Mouse (Mus musculus) megakaryocyte-erythroid progenitor cell, adult 5-6 weeks (primary cell): ENCODE measurements around the gene Nos1. TPM values are rescaled to one million over a fixed set of nuclear protein-coding genes. Genes with fewer than 3 reads are reported as not detected.

Experiments used
- ATAC-seq: replicated peaks from 2 replicates; pipeline ENCODE4 v1.8.0; 2016; ENCODE audit warnings: mild to moderate bottlenecking, inconsistent platforms; ENCODE audit not compliant: severe bottlenecking, poor library complexity, low FRiP score, low TSS enrichment
- total RNA-seq, 2 experiments: library from RNA; stranded (forward) in 1 of 2; stranded (reverse) in 1 of 2; fragments of 200-1000, 215-1000 nt in 1 of 2; fragments of >200 nt in 1 of 2; fragmentation: Nextera tagmentation in 1 of 2; gene quantifications; 2 replicates each; pipeline ENCODE4 v1.2.3; 2014 to 2017

Nos1 gene
- total RNA-seq, 2 experiments from 2014 or later, result not detected

GRCm38 (mm10) chr5:117889571-117889970 is 108.7 kb downstream of the Nos1 start:
- no peak for ATAC-seq

DNA sequence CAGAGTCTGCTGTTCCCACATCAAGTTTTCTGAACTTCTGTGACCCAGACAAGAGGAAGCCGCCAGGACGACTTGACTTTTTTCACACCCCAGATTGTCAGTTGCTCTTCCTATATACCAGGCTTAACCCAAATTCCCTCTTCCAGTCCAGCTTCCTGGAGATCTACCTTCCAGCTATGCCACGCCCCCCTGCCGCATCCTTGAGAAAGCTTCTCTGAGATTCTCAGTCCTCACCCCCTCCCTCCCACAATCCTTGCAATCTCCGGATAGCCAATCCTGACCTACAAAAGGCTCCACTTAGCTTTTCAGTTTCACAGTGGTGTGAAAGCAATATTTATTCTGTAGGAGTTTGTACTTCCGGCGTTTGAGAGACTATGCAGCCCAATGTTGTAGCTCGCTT is 110.0 kb downstream of the Nos1 start:
- no peak for ATAC-seq

DNA sequence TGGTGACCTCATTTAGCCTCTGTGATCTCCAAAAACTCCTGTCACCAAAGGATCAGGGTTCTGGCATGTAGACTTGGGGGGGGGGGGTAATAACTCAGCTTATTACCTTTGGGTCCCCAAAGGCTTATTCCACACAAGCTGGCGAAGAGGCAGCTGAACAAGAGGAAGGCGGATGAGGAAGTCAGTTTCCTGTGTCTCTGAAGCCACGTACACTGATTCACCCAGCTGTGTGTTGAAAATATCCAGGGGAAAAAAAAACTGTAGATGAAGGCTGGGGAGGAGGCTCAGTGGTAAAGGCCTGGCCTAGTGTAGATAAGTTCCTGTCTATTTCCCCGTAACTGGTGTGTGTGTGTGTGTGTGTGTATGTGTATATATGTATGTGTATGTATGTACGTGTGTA is 110.7 kb downstream of the Nos1 start:
- no peak for ATAC-seq

- ATAC-seq, result no peak
Measured at GRCm38 (mm10) chr5:117894050-117894449, 113.2 kb downstream of the Nos1 start.

DNA sequence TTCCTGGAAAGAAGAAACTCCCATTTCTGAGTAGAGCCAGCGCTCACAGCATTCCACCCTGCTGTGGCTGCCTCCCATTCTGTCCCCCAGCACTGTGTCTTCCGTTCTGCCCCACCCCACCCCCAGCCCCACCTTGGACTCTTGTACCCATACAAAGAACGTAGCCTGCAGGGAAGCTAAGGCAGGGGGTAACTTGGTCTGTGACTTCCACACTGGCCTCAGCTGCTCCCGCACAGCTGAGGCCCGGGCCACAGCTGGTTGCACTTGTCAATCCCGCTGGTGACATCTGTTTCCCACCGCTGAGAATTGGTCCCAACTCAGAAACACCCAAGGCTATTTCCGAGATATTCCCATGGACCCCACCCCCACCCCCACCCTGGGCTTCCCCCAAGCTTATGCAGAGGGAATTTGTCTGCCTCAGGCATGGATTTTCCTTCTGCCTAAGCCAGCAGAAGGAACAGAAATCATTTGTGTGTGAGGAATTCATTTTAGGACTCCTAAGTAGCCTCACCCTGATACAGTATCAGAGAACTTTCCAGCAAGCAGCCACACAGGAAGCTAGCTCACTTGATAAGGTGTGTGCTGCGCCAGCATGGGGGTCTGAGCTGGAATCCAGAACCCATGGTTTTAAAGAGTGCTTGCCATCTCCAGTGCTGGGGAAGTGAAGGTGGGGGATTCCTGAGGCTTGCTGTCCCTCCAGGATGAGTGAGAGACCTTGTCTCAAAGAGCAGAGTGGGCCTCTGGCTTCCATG is 117.4 kb downstream of the Nos1 start:
- no peak for ATAC-seq

DNA sequence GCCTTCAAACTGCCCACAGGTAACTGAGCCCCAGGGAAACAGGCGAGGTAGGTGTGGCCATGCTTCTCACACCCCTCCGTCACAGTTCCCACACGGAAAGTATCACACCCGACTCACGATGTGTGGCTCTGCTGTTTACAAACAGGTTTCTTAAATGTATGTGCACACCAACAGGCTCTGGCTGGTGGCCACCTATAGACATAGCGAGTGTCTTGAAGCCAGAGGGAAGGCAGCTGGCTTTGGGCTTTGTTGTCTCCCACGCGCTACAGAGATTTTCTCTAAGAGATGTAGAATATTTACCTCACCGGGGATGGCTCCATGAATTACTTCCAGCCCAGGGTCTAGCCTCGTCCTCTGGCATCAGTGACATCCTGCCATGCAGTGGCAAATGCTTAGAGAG is 118.5 kb downstream of the Nos1 start:
- no peak for ATAC-seq

GRCm38 (mm10) chr5:117900921-117901705 is 120.3 kb downstream of the Nos1 start:
- no peak for ATAC-seq

GRCm38 (mm10) chr5:117903534-117903933 is 122.7 kb downstream of the Nos1 start:
- ATAC-seq, result no peak

- ATAC-seq, result no peak
Measured at GRCm38 (mm10) chr5:117905728-117906127, 124.9 kb downstream of the Nos1 start.

- ATAC-seq, result no peak
Measured at GRCm38 (mm10) chr5:117909524-117909923, 128.7 kb downstream of the Nos1 start.

GRCm38 (mm10) chr5:117916349-117916748 is 135.5 kb downstream of the Nos1 start:
- ATAC-seq, result no peak

DNA sequence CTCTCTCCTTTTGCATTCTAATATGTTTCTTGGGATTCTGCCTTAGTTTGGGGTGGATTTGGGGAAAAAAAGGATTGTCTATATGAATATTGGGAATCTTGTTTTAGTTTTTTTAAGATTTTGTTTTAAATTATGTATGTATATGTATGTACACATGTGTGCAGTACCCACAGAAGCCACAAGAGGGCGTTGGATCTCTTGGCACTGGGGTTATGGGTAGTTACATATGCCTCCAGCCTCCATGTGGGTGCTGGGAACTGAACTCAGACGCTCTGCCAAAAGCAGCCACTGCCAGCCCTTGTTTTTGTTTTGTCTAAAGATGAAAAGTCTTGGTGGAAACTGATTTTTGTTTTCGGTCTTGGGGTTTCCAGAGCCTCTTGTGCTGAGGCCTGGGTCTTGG is 136.1 kb downstream of the Nos1 start:
- no peak for ATAC-seq

DNA sequence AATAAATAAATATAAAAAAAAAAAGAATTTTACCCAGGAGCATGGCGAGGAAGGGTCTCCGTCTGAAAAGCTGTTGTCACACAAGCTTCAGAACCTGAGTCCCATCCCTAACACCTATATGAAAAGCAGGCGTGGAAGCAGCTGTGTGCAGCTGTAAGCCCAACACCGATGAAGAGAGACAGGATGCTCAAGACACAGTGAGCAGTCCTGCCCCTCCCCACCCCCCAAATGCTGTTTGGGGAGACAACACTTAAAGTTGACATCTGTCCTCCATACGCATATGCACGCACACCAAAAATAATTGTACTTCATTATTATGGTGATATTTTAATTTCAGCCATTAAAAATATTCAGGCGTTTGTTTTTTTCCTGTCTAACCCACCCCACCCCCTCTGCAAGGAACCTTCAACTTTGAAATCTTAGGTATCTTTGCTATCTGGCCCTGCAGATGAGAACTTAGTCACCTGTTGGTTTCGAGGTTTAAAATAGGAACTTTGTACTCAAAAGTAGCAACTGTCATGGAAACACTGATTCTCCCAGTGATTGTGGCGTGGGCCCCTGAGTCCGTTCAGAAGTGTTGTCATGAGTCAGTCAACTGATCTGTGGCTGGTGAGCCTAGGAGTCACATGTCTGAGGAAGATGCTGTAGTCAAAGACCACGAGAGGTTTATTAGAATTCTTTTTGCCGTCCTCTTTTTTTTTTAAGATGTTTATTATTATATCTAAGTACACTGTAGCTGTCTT is 141.1 kb downstream of the Nos1 start:
- no peak for ATAC-seq

GRCm38 (mm10) chr5:117923688-117924087 is 142.9 kb downstream of the Nos1 start:
- no peak for ATAC-seq

GRCm38 (mm10) chr5:117928553-117928952 is 147.7 kb downstream of the Nos1 start:
- ATAC-seq, result no peak

DNA sequence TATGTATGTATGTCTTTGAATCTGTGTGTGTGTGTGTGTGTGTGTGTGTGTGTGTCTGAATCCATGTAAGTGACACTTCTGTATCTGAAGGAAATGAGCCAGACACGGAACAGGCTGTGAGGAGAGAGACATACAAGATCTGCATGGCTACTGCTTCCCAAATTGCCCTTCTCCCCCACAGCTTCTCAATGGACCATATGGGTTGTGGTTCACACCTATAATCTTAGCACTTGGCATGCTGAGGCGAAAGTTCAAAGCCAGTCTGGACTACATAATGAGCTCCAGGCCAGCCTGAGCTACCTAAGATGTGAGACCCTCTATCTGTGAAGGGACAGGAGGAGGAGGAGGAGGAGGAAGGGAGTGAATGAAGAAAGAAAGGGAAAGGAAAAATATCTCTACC is 151.4 kb downstream of the Nos1 start:
- ATAC-seq, result no peak

DNA sequence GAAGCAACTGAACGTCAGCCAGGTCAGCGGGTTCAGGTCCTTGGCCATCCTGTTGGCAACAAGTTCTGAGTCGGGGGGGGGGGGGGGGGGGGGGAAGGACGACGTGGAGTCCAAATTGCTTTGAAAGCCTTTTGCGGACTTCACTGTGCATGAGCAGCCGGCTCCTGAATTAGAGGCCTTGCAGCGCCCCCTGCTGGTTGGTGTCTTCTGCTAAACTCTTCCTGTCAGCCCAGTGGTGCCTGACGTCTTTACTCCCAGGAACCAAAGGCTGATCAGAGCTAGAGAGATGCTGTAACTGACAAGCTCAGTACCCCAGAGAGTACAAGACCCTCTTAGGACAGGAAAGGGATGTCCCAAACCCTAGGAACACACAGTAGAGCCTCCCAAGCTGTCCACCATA is 152.0 kb downstream of the Nos1 start:
- peak; percentile 66 for ATAC-seq

DNA sequence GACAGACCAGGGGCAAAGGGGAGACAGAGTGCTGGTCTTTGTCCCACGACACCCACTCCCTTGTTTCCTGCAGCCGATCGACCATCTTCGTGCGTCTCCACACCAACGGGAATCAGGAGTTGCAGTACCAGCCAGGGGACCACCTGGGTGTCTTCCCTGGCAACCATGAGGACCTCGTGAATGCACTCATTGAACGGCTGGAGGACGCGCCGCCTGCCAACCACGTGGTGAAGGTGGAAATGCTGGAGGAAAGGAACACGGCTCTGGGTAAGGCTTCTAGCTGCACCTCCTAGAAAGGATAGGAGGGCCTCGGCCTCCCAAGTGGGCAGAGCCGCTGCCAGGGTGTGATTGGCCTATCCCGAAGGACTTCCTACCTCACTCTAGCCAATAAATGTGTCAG is 155.5 kb downstream of the Nos1 start:
- ATAC-seq, result no peak

DNA sequence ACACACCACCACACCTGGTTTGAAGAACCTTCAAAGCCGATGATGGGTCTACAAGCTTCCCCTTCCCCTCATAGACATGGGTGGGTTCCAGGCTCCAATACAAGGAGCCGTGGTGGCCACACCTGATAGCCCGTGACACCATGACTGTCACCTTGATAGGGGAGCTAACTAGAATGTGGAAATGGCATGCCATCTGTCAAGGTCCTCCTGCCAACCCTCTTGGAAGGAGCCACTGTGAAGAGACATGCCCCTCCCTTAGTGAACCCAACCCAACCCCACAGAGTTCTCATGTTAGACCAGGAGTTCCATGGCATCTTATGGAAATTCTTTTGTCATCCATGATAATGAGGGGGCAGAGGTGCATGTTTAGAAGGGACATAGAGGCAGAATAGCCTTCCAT is 156.4 kb downstream of the Nos1 start:
- ATAC-seq, result no peak

DNA sequence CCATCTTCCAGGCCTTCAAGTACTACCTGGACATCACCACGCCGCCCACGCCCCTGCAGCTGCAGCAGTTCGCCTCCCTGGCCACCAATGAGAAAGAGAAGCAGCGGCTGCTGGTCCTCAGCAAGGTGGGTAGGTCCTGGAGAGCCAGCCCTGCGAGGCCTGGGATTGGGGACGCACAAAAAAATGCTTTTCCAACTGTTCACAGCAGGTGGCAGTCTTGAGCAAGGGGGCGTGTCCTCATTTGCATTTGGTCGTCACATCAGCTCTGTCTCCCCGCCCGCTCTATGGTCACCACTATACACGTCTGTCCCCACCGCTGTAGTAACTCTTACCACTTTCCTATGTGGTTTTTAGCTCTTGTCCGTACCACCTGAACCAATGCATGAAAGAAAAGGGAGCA is 157.3 kb downstream of the Nos1 start:
- peak; percentile 94 for ATAC-seq
